Mouse (Mus musculus) adrenal gland, postnatal 25 days (tissue): ENCODE data around the gene Mdm4. TPM values are rescaled to one million over a fixed set of nuclear protein-coding genes. Genes with fewer than 3 reads are reported as not detected.

Source experiments
- DNase-seq: peaks from one replicate; pipeline ENCODE4 v3.0.0; 2021; ENCODE audit warnings: mixed read lengths
- microRNA-seq, 2 experiments: library from miRNA; unstranded; fragments of <30 nt; microRNA quantifications; one replicate each; pipeline ENCODE4 v1.2.0; 2021
- total RNA-seq: library from RNA; stranded (reverse); gene quantifications from 2 replicates; pipeline ENCODE4 v1.2.3, GENCODE M21; 2021

Gene Mdm4
- total RNA-seq, 1 experiment from 2014 or later = 115 TPM

DNA sequence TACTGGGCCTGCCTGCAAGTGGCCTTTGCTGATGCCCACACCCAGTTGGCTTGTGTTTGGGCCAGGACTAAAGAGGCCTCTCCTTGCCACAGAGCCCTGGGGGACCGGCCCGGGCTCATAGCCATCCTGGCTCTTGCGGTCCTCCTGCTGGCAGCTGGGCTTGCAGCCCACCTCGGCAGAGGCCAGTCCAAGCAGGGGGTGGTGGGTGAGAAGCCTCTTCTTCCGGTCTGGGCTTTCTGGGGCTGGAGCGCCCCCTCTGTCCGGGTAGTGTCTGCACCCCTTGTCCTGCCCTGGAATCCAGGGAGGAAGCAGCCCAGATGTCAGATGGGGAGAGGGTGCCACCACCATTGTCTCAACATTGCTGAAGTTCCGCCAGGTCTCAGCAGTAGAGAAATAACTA lies 91.4 kb downstream of the Mdm4 start:
- DNase-seq = peak; percentile 44

GRCm38 (mm10) chr1:132937296-132938030 lies 92.9 kb downstream of the Mdm4 start:
- no peak for DNase-seq

DNA sequence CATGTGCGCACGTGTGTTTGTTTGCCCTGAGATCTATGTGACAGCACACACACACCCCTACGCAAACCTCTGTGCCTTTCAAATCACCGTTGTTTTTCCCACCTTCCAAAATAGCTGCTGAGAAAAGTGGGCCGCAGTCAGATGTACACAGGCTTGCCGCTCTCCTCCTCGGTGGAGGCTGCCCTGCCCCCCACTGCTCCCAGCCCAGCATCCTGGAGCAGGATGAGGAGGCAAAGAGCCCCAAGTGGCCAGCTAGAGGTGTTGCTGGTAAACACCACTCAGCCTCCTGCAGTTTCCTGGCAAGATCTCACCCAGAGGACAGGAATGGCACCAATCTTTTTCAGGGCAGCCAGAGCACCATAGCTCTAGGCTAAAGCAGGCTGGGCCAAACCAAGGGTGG lies 95.5 kb downstream of the Mdm4 start:
- DNase-seq = no peak

DNA sequence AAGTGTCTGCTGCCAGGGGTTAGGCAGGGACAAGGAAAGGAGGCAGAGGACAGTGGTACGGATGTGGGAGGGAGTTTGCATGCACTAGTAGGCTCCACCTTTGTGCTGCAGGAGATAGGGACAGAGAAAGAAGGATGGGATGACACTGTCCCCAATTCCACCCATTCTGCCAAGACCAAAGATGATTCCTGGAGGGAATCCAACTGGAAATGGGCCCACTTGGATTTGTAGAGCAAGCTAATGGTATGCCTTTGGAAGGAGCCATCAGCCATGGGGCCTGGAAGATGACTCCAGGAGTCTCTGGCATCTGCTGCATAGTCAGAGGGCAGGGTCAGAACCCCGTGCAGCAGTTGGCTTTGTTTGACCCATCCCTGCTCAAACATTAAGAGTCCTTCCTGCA lies 97.9 kb downstream of the Mdm4 start:
- no peak for DNase-seq

DNA sequence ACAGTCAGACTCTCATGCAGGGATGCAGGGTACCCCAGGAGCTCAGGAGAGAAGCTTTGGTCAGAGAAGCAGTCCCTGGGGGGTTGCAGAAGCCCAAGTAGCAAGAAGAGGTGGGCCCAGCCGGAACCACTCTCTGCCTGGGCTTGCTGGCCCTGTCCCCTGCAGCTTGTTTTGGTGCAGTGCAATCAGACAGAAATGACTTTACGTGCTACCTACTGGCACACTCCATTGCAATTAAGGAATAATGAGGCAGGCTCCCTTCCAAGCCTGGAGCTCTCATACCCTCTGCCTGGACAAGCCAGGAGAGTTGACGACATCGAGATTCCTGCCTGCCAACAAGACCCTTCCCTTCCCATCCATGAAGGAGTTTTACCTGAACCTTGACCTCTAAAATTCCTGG lies 100.1 kb downstream of the Mdm4 start:
- DNase-seq = no peak

- no peak for DNase-seq
Observed at GRCm38 (mm10) chr1:132928907-132929250, 101.5 kb downstream of the Mdm4 start.

GRCm38 (mm10) chr1:132928032-132928906 lies 102.1 kb downstream of the Mdm4 start:
- no peak for DNase-seq

DNA sequence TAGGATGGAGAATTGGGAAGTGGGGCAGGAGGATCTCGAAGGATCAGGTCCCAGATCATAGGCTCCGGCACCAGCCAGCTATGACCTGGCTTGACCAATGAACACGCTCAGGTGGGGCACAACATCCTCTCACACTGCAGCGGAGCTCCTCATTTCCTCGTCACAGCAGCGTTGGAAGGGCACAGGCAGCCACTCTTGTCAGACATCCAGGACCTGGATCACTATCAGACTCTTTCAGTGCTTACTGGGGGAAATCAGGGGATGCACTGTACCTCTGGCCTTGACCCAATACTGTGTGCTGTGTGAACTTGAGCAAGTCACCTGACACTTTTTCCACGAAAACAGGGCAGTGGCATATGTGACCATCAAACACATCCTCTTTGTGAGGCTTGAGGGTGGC lies 105.1 kb downstream of the Mdm4 start:
- DNase-seq = no peak

DNA sequence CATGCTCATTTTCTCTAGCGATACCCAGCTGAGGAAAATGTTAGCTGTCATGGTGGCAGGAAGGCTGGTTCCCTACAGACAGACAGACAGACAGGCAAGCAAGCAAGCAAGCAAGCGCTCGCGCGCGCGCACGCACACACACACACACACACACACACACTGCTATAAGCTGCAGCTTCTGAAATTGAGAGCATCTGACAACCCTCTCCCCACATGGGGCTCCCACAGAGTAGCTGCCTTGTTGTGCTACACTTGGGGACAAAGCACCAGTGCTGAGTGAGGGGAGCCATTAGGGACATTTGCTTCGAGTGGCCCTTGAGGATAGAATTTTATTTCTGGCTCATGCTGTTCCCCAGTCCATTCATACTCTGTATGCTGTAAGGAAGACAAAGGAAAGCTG lies 108.1 kb downstream of the Mdm4 start:
- DNase-seq = no peak

GRCm38 (mm10) chr1:132921071-132921470 lies 109.3 kb downstream of the Mdm4 start:
- DNase-seq = no peak

- DNase-seq = no peak
Observed at GRCm38 (mm10) chr1:132919258-132919657, 111.1 kb downstream of the Mdm4 start.

- no peak for DNase-seq
Observed at GRCm38 (mm10) chr1:132918117-132918680, 112.2 kb downstream of the Mdm4 start.

- DNase-seq = no peak
Observed at GRCm38 (mm10) chr1:132917554-132917953, 112.8 kb downstream of the Mdm4 start.

DNA sequence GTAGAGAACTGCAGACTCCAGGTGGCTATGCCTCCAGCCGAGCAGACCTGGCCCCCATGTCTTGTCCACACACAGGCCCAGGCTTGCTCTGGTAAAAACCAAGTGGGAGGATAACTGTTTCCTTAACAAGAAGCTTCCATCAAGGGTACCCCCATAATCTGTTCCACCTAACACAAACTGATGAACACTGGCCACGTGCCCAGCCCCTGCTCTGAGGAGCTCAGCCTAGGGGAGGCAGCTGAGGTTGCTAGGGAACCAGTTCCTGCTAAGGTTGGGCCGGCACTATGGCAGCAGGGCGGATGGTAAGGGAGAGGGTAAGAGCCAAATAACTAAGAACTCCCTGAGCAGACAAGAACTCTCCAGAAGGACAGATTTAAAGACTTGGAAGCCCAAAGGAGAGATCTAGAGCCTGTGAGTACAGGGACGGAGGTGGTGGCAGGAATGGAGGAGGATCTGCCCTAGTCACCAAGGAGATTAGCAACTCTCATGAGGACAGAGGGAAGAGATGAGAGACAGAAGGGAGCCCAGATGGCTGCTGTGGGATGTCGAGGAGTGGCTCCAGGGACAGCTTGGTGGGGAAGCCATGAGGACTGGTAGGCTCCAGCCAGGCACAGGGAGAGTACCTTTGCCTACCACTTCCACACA lies 114.4 kb downstream of the Mdm4 start:
- no peak for DNase-seq

GRCm38 (mm10) chr1:132910414-132911041 lies 119.8 kb downstream of the Mdm4 start:
- no peak for DNase-seq

- no peak for DNase-seq
Observed at GRCm38 (mm10) chr1:132909951-132910350, 120.4 kb downstream of the Mdm4 start.

Small RNAs within 50 kb of the gene (microRNA-seq; reads per million reads assigned to microRNA genes)
- gene Gm44300 = 0 reads per million in 2 experiments

Other genes with a start within 250 kb of the Mdm4 start
- 9.4 and 9.7 TPM in 2 replicates for gene Lrrn2, start 150.3 kb downstream of the Mdm4 start, total RNA-seq
- 7.9 and 8.3 TPM in 2 replicates for gene Pik3c2b, start 15.1 kb upstream of the Mdm4 start, total RNA-seq
- gene Ppp1r15b, start 100.6 kb upstream of the Mdm4 start, total RNA-seq = 82.5 and 88.1 TPM in 2 replicates
- gene Plekha6, start 133.6 kb upstream of the Mdm4 start, total RNA-seq = 13.5 and 18.4 TPM in 2 replicates